Mouse (Mus musculus) kidney, adult 10 weeks (tissue): ENCODE results near the gene Olfr533. TPM values are rescaled to one million over a fixed set of nuclear protein-coding genes. Genes with fewer than 3 reads are reported as not detected.

Experiments used
- polyA plus RNA-seq: library from polyadenylated mRNA; stranded (reverse); fragments of 350-450 nt; fragmentation: Illumina TruSeq; extraction: RNeasy Lipid Tissue Mini Kit (QIAGEN cat#74804); gene quantifications from one replicate; pipeline ENCODE4 v1.2.3, GENCODE M21; 2014; ENCODE audit warnings: low read depth, low replicate concordance

Gene Olfr533
- polyA plus RNA-seq, result not detected

DNA sequence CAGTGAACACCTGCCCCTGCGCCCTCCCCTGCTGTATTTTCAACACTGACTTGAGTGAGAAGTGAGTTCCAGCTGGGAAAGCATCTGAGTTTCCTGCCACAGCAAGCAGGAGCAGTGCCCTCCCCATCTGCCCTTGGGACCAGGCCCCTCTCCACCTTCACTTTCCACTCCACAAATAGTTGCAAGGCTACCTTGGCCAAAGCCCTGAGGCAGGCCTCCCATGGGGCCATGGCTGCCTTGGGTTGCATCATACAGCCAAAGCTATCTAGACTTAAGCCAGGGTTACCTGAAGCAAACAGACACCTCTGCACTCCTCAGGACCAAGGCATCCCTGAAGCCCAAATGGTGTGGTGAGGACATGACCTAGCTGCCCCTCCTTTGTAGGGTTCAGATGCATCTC is at the start of gene Olfr533:
TSS of gene Olfr533 (plus strand) at position 301 of the 400 bp plus-strand sequence.

DNA sequence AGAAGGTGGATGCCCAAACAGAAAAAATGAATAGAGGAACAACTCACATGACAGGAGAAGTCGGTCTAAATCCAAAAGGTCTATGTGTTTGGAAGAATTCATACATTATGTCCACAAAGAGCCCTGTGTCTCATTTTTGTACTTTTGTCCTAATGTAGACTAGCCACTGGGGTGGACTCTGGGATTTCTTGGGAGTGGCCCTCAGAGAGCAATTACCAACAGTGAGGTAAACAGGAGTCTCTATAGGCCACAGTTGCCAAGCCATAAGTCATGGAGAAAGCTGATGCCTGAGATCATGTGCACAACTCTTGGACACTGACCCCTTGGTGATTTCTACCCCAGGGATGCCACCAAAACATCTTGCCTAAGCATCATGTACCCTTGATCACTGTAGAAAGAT is 41.6 kb upstream of the Olfr533 start, which contains the start of gene Olfr532:
TSS of gene Olfr532 (minus strand) at position 101 of the 400 bp plus-strand sequence.

GRCm38 (mm10) chr7:140483916-140484315 is 20.7 kb downstream of the Olfr533 start, which contains the start of gene Olfr535:
Gene Olfr535, plus strand, starts transcription at chr7:140484216.

DNA sequence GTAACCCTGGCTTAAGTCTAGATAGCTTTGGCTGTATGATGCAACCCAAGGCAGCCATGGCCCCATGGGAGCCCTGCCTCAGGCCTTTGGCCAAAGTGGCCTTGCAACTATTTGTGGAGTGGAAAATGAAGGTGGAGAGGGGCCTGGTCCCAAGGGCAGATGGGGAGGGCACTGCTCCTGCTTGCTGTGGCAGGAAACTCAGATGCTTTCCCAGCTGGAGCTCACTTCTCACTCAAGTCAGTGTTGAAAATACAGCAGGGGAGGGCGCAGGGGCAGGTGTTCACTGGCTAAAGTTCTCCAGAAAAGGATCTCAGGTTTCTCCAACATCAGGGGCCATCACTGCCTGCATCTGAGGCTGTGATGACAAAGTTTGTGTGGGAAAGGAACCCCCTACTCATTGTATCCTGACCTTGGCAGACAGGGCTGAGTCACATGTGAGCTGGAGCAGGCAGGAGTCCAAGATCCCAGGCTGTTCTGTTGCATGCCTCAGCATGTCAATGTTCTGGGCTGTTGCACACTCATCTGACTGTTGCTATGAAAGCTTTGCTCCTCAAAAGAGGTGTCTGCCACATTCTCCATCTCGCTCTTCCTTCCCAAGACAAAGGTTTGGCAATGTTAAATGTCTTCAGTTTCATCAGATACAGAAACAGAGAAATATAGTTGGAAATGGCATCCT is 44.3 kb downstream of the Olfr533 start, which contains the start of gene Olfr536:
TSS of gene Olfr536 (minus strand) at position 51 of the 676 bp plus-strand sequence.

Other genes starting within 250 kb of the Olfr533 start
- not detected for gene Cd163l1, start 245.1 kb upstream of the Olfr533 start, polyA plus RNA-seq
- gene 5830411N06Rik, start 216.1 kb upstream of the Olfr533 start, polyA plus RNA-seq, result not detected
- gene Olfr525, start 142.5 kb upstream of the Olfr533 start, polyA plus RNA-seq, result not detected
- gene Olfr527, start 129.4 kb upstream of the Olfr533 start, polyA plus RNA-seq, result not detected
- gene Olfr60, start 101.7 kb upstream of the Olfr533 start, polyA plus RNA-seq, result not detected
- gene Olfr530, start 87.0 kb upstream of the Olfr533 start, polyA plus RNA-seq, result not detected
- gene Olfr531, start 60.5 kb upstream of the Olfr533 start, polyA plus RNA-seq, result not detected
- not detected for gene Olfr532, start 41.7 kb upstream of the Olfr533 start, polyA plus RNA-seq
- not detected for gene Olfr535, start 20.8 kb downstream of the Olfr533 start, polyA plus RNA-seq
- gene Olfr536, start 44.0 kb downstream of the Olfr533 start, polyA plus RNA-seq, result not detected
- gene Olfr538, start 104.5 kb downstream of the Olfr533 start, polyA plus RNA-seq, result not detected
- gene Olfr46, start 137.9 kb downstream of the Olfr533 start, polyA plus RNA-seq, result not detected
- gene Olfr61, start 165.6 kb downstream of the Olfr533 start, polyA plus RNA-seq, result not detected
- not detected for gene Olfr53, start 183.1 kb downstream of the Olfr533 start, polyA plus RNA-seq
- gene Olfr539, start 196.6 kb downstream of the Olfr533 start, polyA plus RNA-seq, result not detected
- gene Olfr45, start 218.6 kb downstream of the Olfr533 start, polyA plus RNA-seq, result not detected
- gene Olfr541, start 233.9 kb downstream of the Olfr533 start, polyA plus RNA-seq, result not detected